Mouse (Mus musculus) ES-Bruce4 (cell line): ENCODE results near the gene Atp2b1. TPM values are rescaled to one million over a fixed set of nuclear protein-coding genes. Genes with fewer than 3 reads are reported as not detected.

Experiments used
- H3K27ac ChIP-seq: 2 replicates; pipeline ENCODE4 v1.5.1; 2012; ENCODE audit warnings: low read length, inconsistent platforms; ENCODE audit not compliant: insufficient read depth
- H3K27me3 ChIP-seq: 2 replicates; pipeline ENCODE4 v1.6.1; 2012; ENCODE audit warnings: mild to moderate bottlenecking, low read length, inconsistent platforms; ENCODE audit not compliant: control insufficient read depth, poor library complexity, insufficient read depth, severe bottlenecking
- H3K36me3 ChIP-seq: 2 replicates; pipeline ENCODE4 v1.6.1; 2012; ENCODE audit warnings: inconsistent platforms, mild to moderate bottlenecking, low read length, moderate library complexity; ENCODE audit not compliant: control insufficient read depth, poor library complexity, insufficient read depth, severe bottlenecking
- H3K4me1 ChIP-seq: one replicate; pipeline ENCODE4 v1.8.1; 2011; ENCODE audit warnings: low read length; ENCODE audit not compliant: control insufficient read depth, insufficient read depth
- H3K4me3 ChIP-seq: 2 replicates; pipeline ENCODE4 v1.5.1; 2011; ENCODE audit warnings: low read depth, mild to moderate bottlenecking, low read length
- H3K9ac ChIP-seq: 2 replicates; pipeline ENCODE4 v1.6.1; 2012; ENCODE audit warnings: low read depth, mild to moderate bottlenecking, inconsistent platforms; ENCODE audit not compliant: poor library complexity, severe bottlenecking
- H3K9me3 ChIP-seq: replicated peaks from 2 replicates; pipeline ENCODE4 v1.6.1; 2012; ENCODE audit warnings: mild to moderate bottlenecking, low read length, inconsistent platforms; ENCODE audit not compliant: control insufficient read depth, poor library complexity, insufficient read depth, severe bottlenecking
- CTCF ChIP-seq: IDR thresholded peaks from one replicate; pipeline ENCODE4 v1.8.1; 2011; ENCODE audit warnings: low read depth, low read length
- EP300 ChIP-seq: IDR thresholded peaks from 2 replicates; pipeline ENCODE4 v1.6.1; 2011; ENCODE audit warnings: low read depth, low read length; ENCODE audit not compliant: insufficient read depth
- POLR2A ChIP-seq: IDR thresholded peaks from one replicate; pipeline ENCODE4 v1.8.1; 2011; ENCODE audit warnings: low read length; ENCODE audit not compliant: insufficient read depth
- polyA plus RNA-seq: library from polyadenylated mRNA; stranded (reverse); fragments of >200 nt; gene quantifications from 2 replicates; pipeline ENCODE4 v1.2.4, GENCODE M21; 2011; ENCODE audit warnings: low read depth; ENCODE audit not compliant: missing spikeins, insufficient read depth, insufficient read length

Atp2b1 gene
- polyA plus RNA-seq, 1 experiment = 68.1 TPM

DNA sequence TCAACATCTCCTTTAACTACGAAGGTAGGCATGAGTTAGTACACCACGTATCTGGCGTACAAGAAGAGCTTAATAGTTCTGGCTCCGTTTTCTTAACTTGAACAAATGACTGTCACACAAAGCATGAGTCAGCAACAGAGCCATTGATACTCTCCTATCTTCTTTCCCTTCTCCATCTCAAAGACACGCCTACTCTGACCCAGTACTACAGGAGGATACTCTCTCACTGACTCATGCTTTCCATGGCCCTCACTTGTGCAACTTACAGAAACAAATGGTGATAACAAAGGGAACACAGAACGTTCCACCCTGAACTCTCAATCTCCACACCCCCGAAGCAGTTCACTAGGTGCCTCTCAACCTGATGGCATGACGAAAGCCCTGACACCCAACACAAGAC, 34.1 kb upstream of the Atp2b1 start:
- Histone ChIP-seq H3K36me3 (no peaks in the 10 kb centered on the region), H3K27ac (no peak overlapping the region), H3K9ac (no peak overlapping the region), H3K4me1 (no peaks in the 10 kb centered on the region), H3K27me3 (no peaks in the 10 kb centered on the region), H3K9me3 (no peaks in the 10 kb centered on the region), H3K4me3 (no peak overlapping the region)
- TF ChIP-seq POLR2A = no peak
- TF ChIP-seq EP300 = no peak
- no peak for TF ChIP-seq CTCF

DNA sequence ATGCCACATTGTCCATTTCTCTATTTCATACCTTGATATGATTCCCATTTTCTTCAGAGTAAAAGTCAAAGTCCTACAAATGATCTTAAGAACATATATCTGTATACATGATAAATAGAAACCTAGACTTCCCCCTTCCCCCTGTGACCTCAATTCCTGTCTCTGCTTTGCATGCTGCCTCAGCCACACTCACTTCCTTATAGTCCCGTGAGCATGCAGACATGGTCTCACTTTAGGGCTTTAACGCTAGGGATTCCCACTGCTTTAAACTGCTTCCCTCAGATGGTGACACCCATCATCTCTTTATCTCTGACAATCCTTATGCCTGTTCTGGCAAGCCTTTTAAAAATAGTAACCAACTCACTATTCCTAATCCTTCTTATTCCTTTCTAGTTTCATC, 33.5 kb upstream of the Atp2b1 start:
- H3K9ac ChIP-seq = no peak overlapping the region
- TF ChIP-seq CTCF = no peak
- TF ChIP-seq EP300 = no peak
- no peak for TF ChIP-seq POLR2A

DNA sequence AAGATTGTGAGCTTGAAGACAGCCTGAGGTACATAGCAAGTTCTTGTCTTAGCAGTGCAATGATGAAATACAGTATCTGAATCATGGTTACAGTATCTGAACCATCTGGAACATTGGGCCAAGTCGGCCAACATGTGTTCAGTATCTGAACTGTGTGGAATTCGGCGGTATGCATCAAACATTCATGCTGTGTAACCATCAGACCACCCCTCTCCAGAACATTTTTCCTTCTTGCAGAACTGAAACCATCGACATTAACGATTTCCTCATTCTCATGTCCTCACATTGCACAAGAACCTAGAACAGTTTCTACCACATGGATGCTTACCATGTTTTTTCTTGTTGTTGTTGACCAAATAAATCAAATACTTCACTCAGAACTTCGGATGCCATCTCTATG, 32.7 kb upstream of the Atp2b1 start:
- no peak overlapping the region for H3K9ac ChIP-seq
- no peaks in the 10 kb centered on the region for H3K4me1 ChIP-seq
- TF ChIP-seq CTCF = no peak
- no peak for TF ChIP-seq POLR2A
- no peak for TF ChIP-seq EP300
- no peak overlapping the region for H3K4me3 ChIP-seq
- H3K27me3 ChIP-seq = no peaks in the 10 kb centered on the region
- H3K9me3 ChIP-seq = no peaks in the 10 kb centered on the region
- no peaks in the 10 kb centered on the region for H3K36me3 ChIP-seq
- no peak overlapping the region for H3K27ac ChIP-seq

More for the DNA sequence above, 33.5 kb upstream of the Atp2b1 start:
- Histone ChIP-seq H3K27ac (no peak overlapping the region), H3K36me3 (no peaks in the 10 kb centered on the region), H3K4me3 (no peak overlapping the region), H3K27me3 (no peaks in the 10 kb centered on the region), H3K9me3 (no peaks in the 10 kb centered on the region), H3K4me1 (no peaks in the 10 kb centered on the region)

DNA sequence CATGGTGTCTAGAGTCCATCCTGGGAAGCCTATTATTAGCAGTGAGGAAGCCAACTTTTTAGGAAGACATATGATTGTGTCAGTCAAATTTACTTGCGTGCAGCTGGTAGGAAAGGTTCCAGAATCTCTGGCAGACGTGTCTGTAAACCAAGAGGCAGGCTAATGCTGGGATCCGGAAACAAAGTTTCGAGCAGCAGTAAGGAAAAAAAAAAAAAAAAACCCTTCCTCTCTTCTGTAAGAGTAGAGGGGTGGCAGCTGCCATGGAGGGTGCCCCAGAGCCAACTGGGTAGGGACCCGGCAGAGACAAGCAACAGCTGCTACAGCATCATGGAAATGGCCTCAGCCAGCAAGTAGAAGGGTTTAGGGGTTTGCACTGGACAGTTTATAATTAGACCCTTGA, 31.6 kb upstream of the Atp2b1 start:
- Histone ChIP-seq H3K36me3 (no peaks in the 10 kb centered on the region), H3K9me3 (no peaks in the 10 kb centered on the region), H3K27me3 (no peaks in the 10 kb centered on the region), H3K27ac (no peak overlapping the region), H3K4me3 (no peak overlapping the region), H3K9ac (no peak overlapping the region), H3K4me1 (no peaks in the 10 kb centered on the region)
- no peak for TF ChIP-seq POLR2A
- no peak for TF ChIP-seq EP300

DNA sequence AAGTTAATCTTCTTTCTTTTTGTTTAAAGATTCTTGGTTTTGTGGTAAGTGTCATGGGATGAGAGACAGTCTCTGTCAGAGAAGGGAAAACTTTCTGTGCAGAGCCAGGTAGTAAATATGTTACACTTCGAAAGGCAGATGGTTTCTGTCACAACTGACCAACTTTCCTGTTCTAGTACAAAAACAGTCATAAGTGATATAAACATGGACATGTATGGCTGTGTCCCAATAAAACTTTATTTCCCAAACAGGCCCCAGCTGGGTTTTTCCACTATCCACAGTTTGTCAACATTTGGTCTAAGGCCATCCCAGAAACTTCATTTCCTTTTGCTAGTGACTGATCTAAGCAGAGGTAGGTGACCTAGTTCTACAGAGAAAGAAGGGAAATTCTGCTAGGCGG, 29.8 kb upstream of the Atp2b1 start:
- no peak for TF ChIP-seq CTCF
- no peak for TF ChIP-seq POLR2A
- TF ChIP-seq EP300 = no peak
- H3K27ac ChIP-seq = no peak overlapping the region
- H3K4me1 ChIP-seq = no peaks in the 10 kb centered on the region
- no peak overlapping the region for H3K9ac ChIP-seq
- no peaks in the 10 kb centered on the region for H3K9me3 ChIP-seq
- H3K27me3 ChIP-seq = no peaks in the 10 kb centered on the region
- H3K4me3 ChIP-seq = no peak overlapping the region
- H3K36me3 ChIP-seq = no peaks in the 10 kb centered on the region

DNA sequence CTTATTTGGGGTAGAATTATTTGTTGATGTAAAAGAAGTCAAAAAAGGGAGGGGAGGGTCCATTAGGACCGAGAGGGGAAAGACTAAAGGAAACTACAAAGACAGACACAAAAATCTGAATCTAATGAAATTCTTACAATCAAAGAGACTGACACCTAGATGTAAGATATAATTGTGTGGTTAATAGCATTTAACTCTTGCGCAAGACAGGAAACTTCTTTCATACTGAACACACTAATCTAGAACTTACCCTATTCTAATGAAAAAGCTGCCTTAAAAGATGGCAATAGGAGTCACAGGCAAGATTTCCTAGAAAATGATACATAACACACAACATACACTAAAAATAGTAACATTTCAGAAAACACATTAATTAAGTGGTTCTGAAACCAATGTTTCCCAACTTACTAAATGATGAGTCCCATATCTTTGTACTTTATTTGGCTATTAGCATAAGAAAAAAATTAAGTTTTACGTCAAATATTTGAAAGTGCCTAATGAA, 27.4 kb upstream of the Atp2b1 start:
- Histone ChIP-seq H3K9ac (no peak overlapping the region), H3K9me3 (no peaks in the 10 kb centered on the region), H3K4me3 (no peak overlapping the region), H3K27ac (no peak overlapping the region), H3K27me3 (no peaks in the 10 kb centered on the region), H3K4me1 (no peaks in the 10 kb centered on the region), H3K36me3 (no peaks in the 10 kb centered on the region)
- TF ChIP-seq CTCF = no peak
- TF ChIP-seq POLR2A = no peak
- no peak for TF ChIP-seq EP300
